Mouse (Mus musculus) 3134 (cell line): ENCODE data around the gene Lamp5.

Experiments used
- DNase-seq: peaks from one replicate; pipeline ENCODE4 v3.0.0-alpha.2; 2011; ENCODE audit warnings: low spot score; ENCODE audit not compliant: insufficient read length; ENCODE audit errors: extremely low read depth

The Lamp5 gene

GRCm38 (mm10) chr2:136051688-136052289 lies at the start of gene Lamp5:
Lamp5 (plus strand) TSS chr2:136052239.
- DNase-seq = no peak

GRCm38 (mm10) chr2:136003836-136004235 lies 48.2 kb upstream of the Lamp5 start:
- DNase-seq = no peak

- DNase-seq = no peak
Observed at GRCm38 (mm10) chr2:136006280-136006679, 45.8 kb upstream of the Lamp5 start.

GRCm38 (mm10) chr2:136012759-136013158 lies 39.3 kb upstream of the Lamp5 start:
- no peak for DNase-seq

GRCm38 (mm10) chr2:136048464-136048863 lies 3.6 kb upstream of the Lamp5 start:
- no peak for DNase-seq

DNA sequence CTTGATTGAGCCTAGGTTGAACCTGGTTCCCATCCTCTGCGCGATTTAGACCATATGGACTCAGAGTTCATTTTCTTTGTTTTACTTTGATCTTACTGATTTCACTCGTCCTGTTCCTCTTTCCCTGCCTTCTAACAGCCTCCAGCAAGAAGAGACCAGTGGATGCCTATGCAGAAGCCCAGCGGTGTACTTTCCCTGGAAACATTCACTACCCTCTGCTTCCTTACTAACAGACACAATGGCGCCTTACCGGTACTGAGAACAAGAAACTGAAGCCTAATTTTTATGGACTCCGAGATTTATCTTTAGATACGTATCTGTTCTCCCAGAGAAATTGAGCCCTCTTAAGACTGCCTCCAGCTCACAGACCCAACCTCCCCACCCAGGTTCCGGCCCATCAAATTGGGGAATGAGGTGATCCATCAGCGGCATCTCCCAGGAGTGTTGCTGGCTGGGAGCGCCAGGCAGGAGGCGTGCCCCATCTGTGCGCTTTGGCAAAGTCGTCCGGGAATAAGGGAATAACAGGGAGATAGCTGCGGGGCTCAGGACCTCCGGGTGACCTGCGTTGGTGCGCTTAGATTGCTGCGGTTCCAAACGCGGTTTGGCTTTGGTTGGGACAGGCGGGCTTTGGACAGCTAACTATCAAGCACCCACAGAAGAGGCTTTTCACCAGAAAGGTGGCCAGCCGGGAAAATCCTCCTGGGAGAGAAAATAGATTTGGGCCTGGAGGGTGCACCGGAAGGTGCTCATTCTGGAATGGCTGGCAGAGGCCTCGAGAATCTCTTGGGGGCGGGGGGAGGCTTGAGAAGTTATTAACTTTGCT lies 1.0 kb upstream of the Lamp5 start:
- DNase-seq = no peak

DNA sequence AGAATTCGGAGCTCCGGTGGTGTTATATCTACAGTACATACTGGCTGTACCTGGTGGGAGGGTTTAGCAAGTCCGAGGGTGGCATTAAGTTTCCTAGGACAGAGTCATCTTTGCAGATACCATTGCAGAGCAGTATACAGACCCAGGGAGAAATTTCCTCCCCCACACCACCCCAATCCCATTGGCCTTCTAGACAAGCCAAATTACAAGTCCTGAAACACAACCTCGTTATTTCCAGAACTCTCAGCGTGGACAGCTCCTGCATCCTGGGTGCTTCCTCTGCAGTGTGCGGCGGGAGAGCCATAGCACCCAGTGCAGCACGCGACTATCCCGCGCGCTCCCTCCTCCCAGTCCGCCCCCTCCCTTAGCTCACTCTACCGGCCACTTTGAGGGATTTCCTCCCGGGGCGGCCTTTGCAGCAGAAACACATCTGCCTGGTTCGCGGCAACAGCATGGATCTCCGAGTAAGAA lies 5.9 kb downstream of the Lamp5 start:
- no peak for DNase-seq

- DNase-seq = no peak
Observed at GRCm38 (mm10) chr2:136058398-136058797, 6.4 kb downstream of the Lamp5 start.

DNA sequence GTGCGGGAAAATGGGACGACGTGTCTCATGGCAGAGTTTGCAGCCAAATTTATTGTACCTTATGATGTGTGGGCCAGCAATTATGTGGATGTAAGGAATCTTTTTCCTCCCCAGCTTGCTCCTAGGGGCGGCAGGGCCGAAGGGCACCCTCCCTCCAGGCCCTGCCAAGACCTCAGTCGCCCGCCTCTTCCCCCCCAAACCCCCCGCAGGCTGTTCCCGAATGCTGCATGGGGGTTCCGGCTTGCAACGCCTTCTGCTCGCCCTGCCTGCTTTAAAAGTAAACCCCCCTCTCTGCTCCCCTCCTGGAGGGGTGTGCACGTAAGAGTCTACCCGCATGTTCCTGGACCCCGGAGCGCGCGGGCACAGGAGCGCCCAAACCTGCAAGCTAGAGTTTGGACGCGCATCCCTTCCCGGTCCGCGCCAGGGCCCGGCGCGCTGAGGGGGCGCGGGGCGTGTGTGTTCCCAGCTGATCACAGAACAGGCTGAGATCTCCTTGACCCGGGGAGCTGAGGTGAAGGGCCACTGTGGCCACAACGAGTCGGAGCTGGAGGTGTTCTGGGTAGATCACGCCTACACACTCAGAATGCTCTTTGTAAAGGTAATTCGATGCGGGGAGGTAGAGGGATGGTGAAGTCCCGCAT lies 7.1 kb downstream of the Lamp5 start:
- peak; percentile 9 for DNase-seq

- DNase-seq = no peak
Observed at GRCm38 (mm10) chr2:136064356-136064755, 12.3 kb downstream of the Lamp5 start.

DNA sequence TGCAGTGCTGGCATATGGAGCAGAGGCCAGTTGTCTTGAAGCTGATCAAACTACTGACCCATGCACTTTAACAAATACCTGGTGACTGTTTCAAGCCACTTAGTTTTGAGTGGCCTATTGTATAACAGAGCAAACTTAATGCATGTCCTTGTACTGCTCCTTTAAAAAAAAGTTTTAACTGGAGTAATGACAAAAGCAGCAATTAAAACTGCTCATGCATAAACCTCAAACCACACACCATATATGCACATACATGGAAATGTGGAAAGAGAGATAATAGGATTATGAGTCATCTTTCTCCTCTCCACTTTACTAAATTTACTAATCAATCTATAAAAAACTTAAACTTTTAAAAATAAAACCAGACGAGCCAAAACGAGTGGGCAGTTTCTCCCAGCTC lies 43.9 kb downstream of the Lamp5 start:
- DNase-seq = no peak

GRCm38 (mm10) chr2:136097143-136097542 lies 45.1 kb downstream of the Lamp5 start:
- no peak for DNase-seq

DNA sequence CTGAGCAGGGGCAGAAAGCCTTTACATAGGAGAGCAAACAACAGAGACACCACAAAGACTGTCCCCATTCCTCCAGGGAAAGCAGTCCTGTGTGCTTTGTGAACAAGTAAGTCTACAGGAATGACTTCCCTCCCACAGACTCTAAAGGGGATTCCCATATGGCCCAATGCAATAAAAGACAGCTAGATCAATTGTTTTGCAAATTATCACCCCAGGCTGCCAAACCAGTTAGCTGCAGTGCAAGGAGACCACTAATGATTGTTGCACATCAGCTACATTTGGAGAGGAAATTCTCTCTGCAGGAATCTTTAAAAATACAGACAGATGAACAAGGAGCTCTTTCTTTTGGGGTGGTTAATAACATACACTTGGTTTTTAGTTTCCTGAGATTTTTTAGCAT lies 55.6 kb downstream of the Lamp5 start:
- DNase-seq = no peak

- no peak for DNase-seq
Observed at GRCm38 (mm10) chr2:136108124-136109037, 56.3 kb downstream of the Lamp5 start.

GRCm38 (mm10) chr2:136109038-136109363 lies 57.0 kb downstream of the Lamp5 start:
- no peak for DNase-seq

DNA sequence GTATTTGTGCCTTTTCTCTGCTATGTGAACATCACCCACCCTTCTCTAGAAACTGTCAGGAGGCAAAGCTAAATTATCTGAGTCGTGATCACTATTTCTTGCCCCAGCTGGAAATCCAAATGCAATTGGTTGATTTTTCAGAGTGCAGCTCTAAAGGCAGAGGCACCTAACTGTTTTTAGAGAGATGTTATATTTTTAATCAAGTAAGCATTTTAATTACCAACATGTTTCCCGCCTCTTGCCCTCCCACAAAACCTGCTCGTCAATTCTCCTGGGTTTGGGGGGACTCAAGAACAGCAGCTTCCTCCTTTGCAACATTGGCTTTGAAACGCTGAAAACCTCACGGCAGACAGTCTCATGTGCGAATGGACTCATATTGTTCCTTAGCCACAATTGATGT lies 61.3 kb downstream of the Lamp5 start:
- no peak for DNase-seq

- no peak for DNase-seq
Observed at GRCm38 (mm10) chr2:136118006-136118405, 66.0 kb downstream of the Lamp5 start.
